In genomic region chr6:129180403-129181169, GRCm38 (mm10) we compare ENCODE assay signal across 8 mouse cellular contexts. TPM values are rescaled to one million over a fixed set of nuclear protein-coding genes. Genes with fewer than 3 reads are reported as not detected.
DNase-seq lines count a peak whose midpoint lies in the region; ATAC-seq lines count a peak whose summit lies in the region.

TSS of gene Clec2d (plus strand) at chr6:129180615.

- H3K4me3 ChIP-seq in hindbrain, embryonic 11.5 days (ENCODE audit: low read depth, low read length), result peak within 1 kb of the TSS; percentile 28

- H3K27me3 ChIP-seq in hindbrain, embryonic 11.5 days (ENCODE audit: control insufficient read depth, insufficient read depth, low read length), result no peaks in the 10 kb centered on the region

- no peaks in the 10 kb centered on the region for H3K9me3 ChIP-seq in hindbrain, embryonic 11.5 days (ENCODE audit: control insufficient read depth, low read length)

- DNase-seq in T-cell, adult 2 months (ENCODE audit: low spot score), result peak; percentile 88
- peak; percentile 63 to 68 for DNase-seq in cerebellum, postnatal 10 days
- peak; percentile 37 to 47 for DNase-seq in frontal cortex, postnatal 10 days (ENCODE audit: low spot score in 2 of 2)
- peak; percentile 69 for DNase-seq in hindbrain, embryonic 11.5 days (ENCODE audit: low spot score)
- peak; percentile 45 to 51 for DNase-seq in layer of hippocampus, postnatal 10 days (ENCODE audit: low spot score in 2 of 2)
- peak; percentile 95 for DNase-seq in lung, postnatal 25 days (ENCODE audit: low spot score)
- DNase-seq in retina, adult 2 months (ENCODE audit: low read depth, low spot score), result peak; percentile 33
- DNase-seq in thymus, postnatal 25 days, result peak; percentile 84

- peak within 1 kb of the TSS; percentile 32 for H3K4me2 ChIP-seq in hindbrain, embryonic 11.5 days (replicated peaks; ENCODE audit: low read depth, low read length)

- ATAC-seq in hindbrain, embryonic 11.5 days (ENCODE audit: low FRiP score), result peak; percentile 89

- no peaks in the 10 kb centered on the region for H3K4me1 ChIP-seq in hindbrain, embryonic 11.5 days (replicated peaks; ENCODE audit: control insufficient read depth, insufficient read depth, low read length)

- peak within 1 kb of the TSS; percentile 41; the same call in 1 of the 2 replicates for H3K9ac ChIP-seq in hindbrain, embryonic 11.5 days (ENCODE audit: low read depth, low read length)

- H3K36me3 ChIP-seq in hindbrain, embryonic 11.5 days (ENCODE audit: control insufficient read depth, insufficient read depth, low read length), result no peaks in the 10 kb centered on the region

- WGBS in hindbrain, embryonic 11.5 days, result 9% methylated on average over 15 of the region's 15 CpGs

- peak within 1 kb of the TSS; percentile 62 for H3K27ac ChIP-seq in hindbrain, embryonic 11.5 days (ENCODE audit: low read depth, low read length)

RNA-seq across cellular contexts. Expression of gene Clec2d, which starts in this region (rescaled TPM):
- not detected in 2 replicates for polyA plus RNA-seq in hindbrain, embryonic 11.5 days (2014; fragmentation: Nextera tagmentation; extraction: Ambion mirVana)
- total RNA-seq in layer of hippocampus, postnatal 10 days (2021), result 1 to 10 TPM; 5.2 to 5.8 TPM

Comparison
In these comparisons a context has a peak if more than half of its experiments do, and no peak if none do; other contexts are left out.
1. Peak in every context shown above with its lines: DNase-seq, ATAC-seq, H3K4me3 ChIP-seq and H3K27ac ChIP-seq.
2. Peak in DNase-seq, ATAC-seq, H3K4me3 ChIP-seq, H3K27ac ChIP-seq, H3K9ac ChIP-seq and H3K4me2 ChIP-seq in hindbrain, embryonic 11.5 days; RNA of the gene not detected or under 1 TPM.
3. DNase-seq: peak in every context shown above with its lines; median percentile 95 in lung, postnatal 25 days; 88 in T-cell, adult 2 months; 84 in thymus, postnatal 25 days; 69 in hindbrain, embryonic 11.5 days; 66 in cerebellum, postnatal 10 days; 48 in layer of hippocampus, postnatal 10 days; 42 in frontal cortex, postnatal 10 days; 33 in retina, adult 2 months.